Mouse (Mus musculus): ENCODE measurements around the gene Agbl5. TPM values are rescaled to one million over a fixed set of nuclear protein-coding genes. Genes with fewer than 3 reads are reported as not detected.
A peak's percentile ranks its signal among the peaks of the same experiment; 100 is the strongest.

Agbl5 gene
- total RNA-seq, 2 experiments from 2014 or later: 19.5 to 22.2 TPM

GRCm38 (mm10) chr5:30886209-30886608, 2.3 kb upstream of the Agbl5 start:
- DNase-seq (ENCODE audit: extremely low spot score in 1 of 2, low spot score in 2 of 2): no peak
- intact Hi-C loops (cut with DNase I): loop anchor here (5.0 to 10.0 kb wide), 2 partner anchors 79 to 181 kb away; no protein-coding TSS in a partner anchor

GRCm38 (mm10) chr5:30886731-30887130, 1.8 kb upstream of the Agbl5 start:
- no peak for DNase-seq (ENCODE audit: extremely low spot score in 1 of 2, low spot score in 2 of 2)
- intact Hi-C loops (cut with DNase I): loop anchor here (5.0 to 10.0 kb wide), 2 partner anchors 79 to 182 kb away; no protein-coding TSS in a partner anchor

- DNase-seq (ENCODE audit: extremely low spot score in 1 of 2, low spot score in 2 of 2): peak; percentile 44 to 75
- intact Hi-C loops (cut with DNase I): loop anchor here (5.0 to 10.0 kb wide), 2 partner anchors 80 to 183 kb away; no protein-coding TSS in a partner anchor
Observed at GRCm38 (mm10) chr5:30887331-30887761, 1.1 kb upstream of the Agbl5 start.

- DNase-seq (ENCODE audit: extremely low spot score in 1 of 2, low spot score in 2 of 2): peak; percentile 89 to 94
- intact Hi-C loops (cut with DNase I): loop anchor here (5.0 to 10.0 kb wide), 2 partner anchors 81 to 183 kb away; no protein-coding TSS in a partner anchor
Observed at GRCm38 (mm10) chr5:30887858-30888336, 597 bp upstream of the Agbl5 start.

- peak; percentile 36 to 87 for DNase-seq (ENCODE audit: extremely low spot score in 1 of 2, low spot score in 2 of 2)
Observed at GRCm38 (mm10) chr5:30889088-30889754, 727 bp downstream of the Agbl5 start.

GRCm38 (mm10) chr5:30890375-30890774, 1.9 kb downstream of the Agbl5 start:
- no peak for DNase-seq (ENCODE audit: extremely low spot score in 1 of 2, low spot score in 2 of 2)

More at GRCm38 (mm10) chr5:30889088-30889754, 727 bp downstream of the Agbl5 start:
- intact Hi-C loops (cut with DNase I): loop anchor here (5.0 to 10.0 kb wide), 2 partner anchors 82 to 184 kb away; no protein-coding TSS in a partner anchor

GRCm38 (mm10) chr5:30901860-30902259, 13.4 kb downstream of the Agbl5 start:
- intact Hi-C loops (cut with DNase I): no loop called here
- DNase-seq (ENCODE audit: extremely low spot score in 1 of 2, low spot score in 2 of 2): no peak

More at GRCm38 (mm10) chr5:30890375-30890774, 1.9 kb downstream of the Agbl5 start:
- intact Hi-C loops (cut with DNase I): no loop called here

- intact Hi-C loops (cut with DNase I): no loop called here
- peak; percentile 93 to 97 for DNase-seq (ENCODE audit: extremely low spot score in 1 of 2, low spot score in 2 of 2)
Observed at GRCm38 (mm10) chr5:30907413-30908059, 19.0 kb downstream of the Agbl5 start, which contains the start of gene Ost4. Gene Ost4 (minus strand): TSS chr5:30907788.

GRCm38 (mm10) chr5:30908426-30909299, 20.2 kb downstream of the Agbl5 start:
- intact Hi-C loops (cut with DNase I): no loop called here
- peak in 1 of 2 experiments; percentile 16 for DNase-seq (ENCODE audit: extremely low spot score in 1 of 2, low spot score in 2 of 2)

- intact Hi-C loops (cut with DNase I): no loop called here
- peak in 1 of 2 experiments; percentile 30 for DNase-seq (ENCODE audit: extremely low spot score in 1 of 2, low spot score in 2 of 2)
Observed at GRCm38 (mm10) chr5:30909300-30909659, 20.8 kb downstream of the Agbl5 start.

- intact Hi-C loops (cut with DNase I): no loop called here
- DNase-seq (ENCODE audit: extremely low spot score in 1 of 2, low spot score in 2 of 2): no peak
Observed at GRCm38 (mm10) chr5:30909863-30910262, 21.4 kb downstream of the Agbl5 start.

GRCm38 (mm10) chr5:30910481-30910880, 22.0 kb downstream of the Agbl5 start:
- DNase-seq (ENCODE audit: extremely low spot score in 1 of 2, low spot score in 2 of 2): no peak
- intact Hi-C loops (cut with DNase I): no loop called here

GRCm38 (mm10) chr5:30912156-30912555, 23.7 kb downstream of the Agbl5 start:
- peak in 1 of 2 experiments; percentile 29 for DNase-seq (ENCODE audit: extremely low spot score in 1 of 2, low spot score in 2 of 2)
- intact Hi-C loops (cut with DNase I): no loop called here

- intact Hi-C loops (cut with DNase I): no loop called here
Observed at GRCm38 (mm10) chr5:30913060-30913841, 24.8 kb downstream of the Agbl5 start, which contains the start of gene Emilin1. Gene Emilin1 (plus strand): TSS chr5:30913402.

GRCm38 (mm10) chr5:30914101-30914635, 25.7 kb downstream of the Agbl5 start:
- no peak for DNase-seq (ENCODE audit: extremely low spot score in 1 of 2, low spot score in 2 of 2)
- intact Hi-C loops (cut with DNase I): no loop called here

More at GRCm38 (mm10) chr5:30913060-30913841, 24.8 kb downstream of the Agbl5 start, which contains the start of gene Emilin1:
- DNase-seq (ENCODE audit: extremely low spot score in 1 of 2, low spot score in 2 of 2): peak in 1 of 2 experiments; percentile 82

GRCm38 (mm10) chr5:30914849-30915248, 26.4 kb downstream of the Agbl5 start:
- intact Hi-C loops (cut with DNase I): no loop called here

GRCm38 (mm10) chr5:30915456-30915855, 27.0 kb downstream of the Agbl5 start:
- intact Hi-C loops (cut with DNase I): no loop called here
- DNase-seq (ENCODE audit: extremely low spot score in 1 of 2, low spot score in 2 of 2): no peak

More at GRCm38 (mm10) chr5:30914849-30915248, 26.4 kb downstream of the Agbl5 start:
- peak in 1 of 2 experiments; percentile 22 for DNase-seq (ENCODE audit: extremely low spot score in 1 of 2, low spot score in 2 of 2)

Data from left cerebral cortex, postnatal 10 days (tissue).